Comparison of ENCODE assay signal across 20 mouse cellular contexts in the genomic region with DNA sequence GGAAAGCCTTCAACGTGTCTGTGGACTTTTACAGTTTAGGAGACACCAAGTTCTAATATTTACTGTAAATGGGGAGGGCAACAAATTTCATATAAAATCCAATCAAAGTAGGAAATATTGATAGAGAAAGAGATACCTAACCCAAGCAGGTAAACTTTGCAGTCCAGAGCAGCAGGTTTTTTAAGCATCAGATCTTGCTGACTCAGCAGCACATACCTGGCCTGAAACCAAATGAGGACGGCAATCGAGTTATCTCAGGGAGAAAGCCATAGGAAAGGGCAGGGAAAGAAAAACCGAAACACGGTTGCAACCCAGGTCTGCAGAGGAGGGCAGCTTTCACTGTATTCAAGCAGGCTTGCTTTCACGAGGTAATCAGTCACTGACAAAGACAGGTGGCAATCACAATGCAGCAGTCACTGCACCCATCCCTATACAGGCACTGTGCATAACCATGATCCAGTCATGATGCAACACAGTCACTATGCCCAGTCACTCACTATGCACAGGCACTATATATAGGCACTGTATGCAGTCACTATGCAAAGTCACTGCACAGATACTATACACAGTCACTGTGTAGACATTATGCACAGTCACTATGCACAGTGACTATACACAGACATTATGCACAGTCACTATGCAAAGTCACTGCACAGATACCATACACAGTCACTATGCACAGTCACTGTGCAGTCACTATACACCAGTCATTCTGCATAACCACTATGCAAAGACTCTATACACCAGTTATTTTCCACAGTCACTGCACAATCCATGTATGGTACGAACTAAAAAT.
A peak's percentile ranks its signal among the peaks of the same experiment; 100 is the strongest.
DNase-seq lines count a peak whose midpoint lies in the region; ATAC-seq lines count a peak whose summit lies in the region.
"Had no signal": no experiment of that assay in that cellular context is flagged by ENCODE, and none has a peak within 500 bp of the region (broad histone marks: within the 10 kb centered on the region; RNA-seq: fewer than 3 reads in every experiment).

No protein-coding gene starts in this region.

- peak; percentile 37; the same call in 1 of the 2 replicates for ATAC-seq in granulocyte monocyte progenitor cell, adult 5-6 weeks (replicated peaks; ENCODE audit: poor library complexity, severe bottlenecking)

- DNase-seq in heart, adult 11 months, result peak; percentile 4
- no peak for DNase-seq in heart, adult 9 months (ENCODE audit: low spot score in 2 of 2)
- peak; percentile 65 for DNase-seq in 416B (ENCODE audit: low read depth)
- no peak for DNase-seq in thymus, postnatal 4 days
- DNase-seq in frontal cortex, postnatal 25 days (ENCODE audit: low spot score in 2 of 2), result no peak
- DNase-seq in layer of hippocampus, adult 18-20 months (ENCODE audit: low spot score in 2 of 2), result no peak
- DNase-seq: adrenal gland, adult 2 months; cerebellum, adult 11 months; heart, adult 18-20 months; kidney, adult 2 months; kidney, postnatal 4 days; lung, postnatal 10 days; thymus, adult 18-20 months had no signal

- H3K4me3 ChIP-seq in megakaryocyte, embryonic 14.5 days (replicated peaks), result peak overlapping the region; percentile 54
- H3K4me3 ChIP-seq: embryonic facial prominence, embryonic 12.5 days; forebrain, embryonic 10.5 days; hindbrain, embryonic 12.5 days; limb, embryonic 13.5 days; midbrain, embryonic 12.5 days had no signal

- H3K9me3 ChIP-seq in megakaryocyte, embryonic 14.5 days, result no peaks in the 10 kb centered on the region; the same call in 1 of the 2 replicates
- H3K9me3 ChIP-seq: embryonic facial prominence, embryonic 12.5 days; forebrain, embryonic 10.5 days; hindbrain, embryonic 12.5 days; limb, embryonic 13.5 days; midbrain, embryonic 12.5 days had no signal

- H3K4me1 ChIP-seq in megakaryocyte, embryonic 14.5 days, result peaks cover 32% of the 10 kb centered on the region
- H3K4me1 ChIP-seq: embryonic facial prominence, embryonic 12.5 days; forebrain, embryonic 10.5 days; hindbrain, embryonic 12.5 days; midbrain, embryonic 12.5 days had no signal

- no peaks in the 10 kb centered on the region for H3K27me3 ChIP-seq in megakaryocyte, embryonic 14.5 days (replicated peaks)
- H3K27me3 ChIP-seq: embryonic facial prominence, embryonic 12.5 days; hindbrain, embryonic 12.5 days; limb, embryonic 13.5 days; midbrain, embryonic 12.5 days had no signal

- H3K36me3 ChIP-seq in megakaryocyte, embryonic 14.5 days (replicated peaks; ENCODE audit: low read length), result peaks cover 2% of the 10 kb centered on the region
- H3K36me3 ChIP-seq: embryonic facial prominence, embryonic 12.5 days; forebrain, embryonic 10.5 days; hindbrain, embryonic 12.5 days; limb, embryonic 13.5 days; midbrain, embryonic 12.5 days had no signal

Comparison
In these comparisons a context has a peak if more than half of its experiments do, and no peak if none do; other contexts are left out.
1. DNase-seq: peak in heart, adult 11 months (single experiment) and 416B (single experiment); none in heart, adult 9 months (0 of 2), thymus, postnatal 4 days (single experiment), frontal cortex, postnatal 25 days (0 of 2) and layer of hippocampus, adult 18-20 months (0 of 2).